Mouse (Mus musculus): ENCODE results near the gene Siglecf. TPM values are rescaled to one million over a fixed set of nuclear protein-coding genes. Genes with fewer than 3 reads are reported as not detected.

Siglecf gene
- polyA plus RNA-seq, 1 experiment from 2014 or later: 0.32 TPM

DNA sequence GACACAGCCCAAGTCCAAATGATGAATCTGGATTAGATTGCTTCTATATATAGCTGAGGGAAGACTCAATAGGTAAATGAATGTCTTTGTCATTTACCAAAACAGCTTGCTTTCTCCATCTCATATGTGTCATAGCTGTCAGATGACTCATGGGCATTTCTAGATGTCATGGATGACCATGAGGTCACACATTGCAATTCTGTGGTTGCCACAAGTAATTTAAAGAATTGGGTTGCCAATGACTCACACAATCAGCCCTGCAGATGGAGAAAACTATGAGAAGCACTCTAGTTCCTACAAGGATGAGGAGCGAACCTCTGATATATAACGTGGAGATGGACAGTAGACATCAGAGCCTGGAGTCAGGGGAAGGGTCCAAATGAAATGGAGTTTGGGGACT is 48.4 kb downstream of the Siglecf start:
- H3K27ac ChIP-seq (replicated peaks; ENCODE audit: low read depth, low read length): no peak overlapping the region
- no peak for DNase-seq (ENCODE audit: low spot score)
- no peaks in the 10 kb centered on the region for H3K4me1 ChIP-seq (ENCODE audit: control insufficient read depth, insufficient read depth, low read length)
- 87% methylated on average over 2 of the region's 2 CpGs for WGBS
- H3K9ac ChIP-seq (ENCODE audit: low read depth, low read length): no peak overlapping the region
- ATAC-seq (ENCODE audit: low read depth): no peak
- H3K4me2 ChIP-seq (ENCODE audit: low read depth, low read length): no peak overlapping the region
- no peaks in the 10 kb centered on the region for H3K9me3 ChIP-seq (ENCODE audit: control insufficient read depth, low read length)
- no peaks in the 10 kb centered on the region for H3K36me3 ChIP-seq (ENCODE audit: control insufficient read depth, insufficient read depth, low read length)
- no peak overlapping the region for H3K4me3 ChIP-seq (ENCODE audit: low read depth, low read length)
- no peaks in the 10 kb centered on the region for H3K27me3 ChIP-seq (replicated peaks; ENCODE audit: control insufficient read depth, insufficient read depth, low read length)

GRCm38 (mm10) chr7:43402718-43403117 is 51.6 kb downstream of the Siglecf start:
- 36% methylated on average over 2 of the region's 2 CpGs for WGBS
- ATAC-seq (ENCODE audit: low read depth) (no peak), DNase-seq (ENCODE audit: low spot score) (no peak)
- Histone ChIP-seq H3K4me3 (ENCODE audit: low read depth, low read length) (no peak overlapping the region), H3K9ac (ENCODE audit: low read depth, low read length) (no peak overlapping the region), H3K9me3 (ENCODE audit: control insufficient read depth, low read length) (no peaks in the 10 kb centered on the region), H3K36me3 (ENCODE audit: control insufficient read depth, insufficient read depth, low read length) (no peaks in the 10 kb centered on the region), H3K27me3 (replicated peaks; ENCODE audit: control insufficient read depth, insufficient read depth, low read length) (no peaks in the 10 kb centered on the region), H3K4me2 (ENCODE audit: low read depth, low read length) (no peak overlapping the region), H3K4me1 (ENCODE audit: control insufficient read depth, insufficient read depth, low read length) (no peaks in the 10 kb centered on the region), H3K27ac (replicated peaks; ENCODE audit: low read depth, low read length) (no peak overlapping the region)

DNA sequence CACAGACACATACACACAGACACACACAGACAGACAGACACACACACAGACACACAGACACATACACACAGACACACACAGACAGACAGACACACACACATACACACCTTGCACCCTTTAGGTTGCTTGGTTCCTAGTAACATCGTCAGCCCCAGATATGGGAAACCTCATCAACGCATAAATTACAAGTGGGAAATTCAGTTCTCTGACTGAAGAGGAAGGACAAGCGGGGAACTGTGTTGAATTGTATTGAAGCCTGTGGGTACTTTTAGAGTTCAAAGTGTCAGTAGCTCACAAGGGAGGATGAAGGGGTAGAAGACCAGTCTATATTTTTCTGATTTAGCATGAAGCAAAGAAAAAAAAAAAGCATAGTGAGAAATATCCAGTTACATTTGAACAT is 56.4 kb downstream of the Siglecf start:
- H3K36me3 ChIP-seq (ENCODE audit: control insufficient read depth, insufficient read depth, low read length): no peaks in the 10 kb centered on the region
- no peak for DNase-seq (ENCODE audit: low spot score)
- H3K9ac ChIP-seq (ENCODE audit: low read depth, low read length): no peak overlapping the region
- H3K4me1 ChIP-seq (ENCODE audit: control insufficient read depth, insufficient read depth, low read length): no peaks in the 10 kb centered on the region
- no peak overlapping the region for H3K4me3 ChIP-seq (ENCODE audit: low read depth, low read length)
- H3K4me2 ChIP-seq (ENCODE audit: low read depth, low read length): no peak overlapping the region
- H3K27me3 ChIP-seq (replicated peaks; ENCODE audit: control insufficient read depth, insufficient read depth, low read length): no peaks in the 10 kb centered on the region
- H3K27ac ChIP-seq (replicated peaks; ENCODE audit: low read depth, low read length): no peak overlapping the region
- H3K9me3 ChIP-seq (ENCODE audit: control insufficient read depth, low read length): no peaks in the 10 kb centered on the region
- WGBS: 80% methylated on average over 3 of the region's 3 CpGs
- ATAC-seq (ENCODE audit: low read depth): no peak

GRCm38 (mm10) chr7:43408131-43408553 is 57.0 kb downstream of the Siglecf start, which contains the start of gene Siglecg:
Gene Siglecg, plus strand, starts transcription at chr7:43408204.
- Histone ChIP-seq H3K4me3 (ENCODE audit: low read depth, low read length) (no peak within 1 kb of the TSS), H3K27me3 (replicated peaks; ENCODE audit: control insufficient read depth, insufficient read depth, low read length) (no peaks in the 10 kb centered on the region), H3K9me3 (ENCODE audit: control insufficient read depth, low read length) (no peaks in the 10 kb centered on the region), H3K36me3 (ENCODE audit: control insufficient read depth, insufficient read depth, low read length) (no peaks in the 10 kb centered on the region), H3K4me2 (ENCODE audit: low read depth, low read length) (no peak within 1 kb of the TSS), H3K27ac (replicated peaks; ENCODE audit: low read depth, low read length) (no peak within 1 kb of the TSS), H3K4me1 (ENCODE audit: control insufficient read depth, insufficient read depth, low read length) (no peaks in the 10 kb centered on the region), H3K9ac (ENCODE audit: low read depth, low read length) (no peak within 1 kb of the TSS)
- ATAC-seq (ENCODE audit: low read depth) (no peak), DNase-seq (ENCODE audit: low spot score) (no peak)
- 82% methylated on average over 4 of the region's 4 CpGs for WGBS

- 67% methylated on average over 3 of the region's 3 CpGs for WGBS
- H3K27ac ChIP-seq (replicated peaks; ENCODE audit: low read depth, low read length): no peak overlapping the region
Measured at GRCm38 (mm10) chr7:43409084-43409483, 57.9 kb downstream of the Siglecf start.

More at GRCm38 (mm10) chr7:43409084-43409483, 57.9 kb downstream of the Siglecf start:
- Histone ChIP-seq H3K36me3 (ENCODE audit: control insufficient read depth, insufficient read depth, low read length) (no peaks in the 10 kb centered on the region), H3K4me1 (ENCODE audit: control insufficient read depth, insufficient read depth, low read length) (no peaks in the 10 kb centered on the region), H3K4me3 (ENCODE audit: low read depth, low read length) (no peak overlapping the region), H3K9me3 (ENCODE audit: control insufficient read depth, low read length) (no peaks in the 10 kb centered on the region), H3K9ac (ENCODE audit: low read depth, low read length) (no peak overlapping the region), H3K4me2 (ENCODE audit: low read depth, low read length) (no peak overlapping the region), H3K27me3 (replicated peaks; ENCODE audit: control insufficient read depth, insufficient read depth, low read length) (no peaks in the 10 kb centered on the region)
- no peak for DNase-seq (ENCODE audit: low spot score)
- no peak for ATAC-seq (ENCODE audit: low read depth)

Other genes with a start within 250 kb of the Siglecf start
- not detected in 2 replicates for gene Zfp936, start 237.1 kb upstream of the Siglecf start, polyA plus RNA-seq (2014; fragmentation: Nextera tagmentation; extraction: Ambion mirVana)
- gene Zfp715, start 38.0 kb upstream of the Siglecf start, polyA plus RNA-seq (2014; fragmentation: Nextera tagmentation; extraction: Ambion mirVana): 14.8 and 17.4 TPM in 2 replicates
- 0.17 and 0.66 TPM in 2 replicates for gene Siglecg, start 56.9 kb downstream of the Siglecf start, polyA plus RNA-seq (2014; fragmentation: Nextera tagmentation; extraction: Ambion mirVana)
- gene Lim2, start 76.3 kb downstream of the Siglecf start, polyA plus RNA-seq (2014; fragmentation: Nextera tagmentation; extraction: Ambion mirVana): not detected in 2 replicates
- 1.3 and 1.8 TPM in 2 replicates for gene Nkg7, start 85.7 kb downstream of the Siglecf start, polyA plus RNA-seq (2014; fragmentation: Nextera tagmentation; extraction: Ambion mirVana)
- gene Cldnd2, start 89.4 kb downstream of the Siglecf start, polyA plus RNA-seq (2014; fragmentation: Nextera tagmentation; extraction: Ambion mirVana): not detected in 2 replicates
- gene Etfb, start 92.7 kb downstream of the Siglecf start, polyA plus RNA-seq (2014; fragmentation: Nextera tagmentation; extraction: Ambion mirVana): 298 and 300 TPM in 2 replicates
- 0.25 TPM in 1 of 2 replicates, not detected in the other for gene Gm45233, start 92.8 kb downstream of the Siglecf start, polyA plus RNA-seq (2014; fragmentation: Nextera tagmentation; extraction: Ambion mirVana)
- gene Vsig10l, start 111.8 kb downstream of the Siglecf start, polyA plus RNA-seq (2014; fragmentation: Nextera tagmentation; extraction: Ambion mirVana): 3.1 and 3.8 TPM in 2 replicates
- 0.56 and 0.75 TPM in 2 replicates for gene Iglon5, start 138.7 kb downstream of the Siglecf start, polyA plus RNA-seq (2014; fragmentation: Nextera tagmentation; extraction: Ambion mirVana)
- not detected in 2 replicates for gene 4931406B18Rik, start 154.6 kb downstream of the Siglecf start, polyA plus RNA-seq (2014; fragmentation: Nextera tagmentation; extraction: Ambion mirVana)
- gene Cd33, start 193.1 kb downstream of the Siglecf start, polyA plus RNA-seq (2014; fragmentation: Nextera tagmentation; extraction: Ambion mirVana): 2.5 and 2.8 TPM in 2 replicates
- 2.7 and 3.3 TPM in 2 replicates for gene Zfp658, start 210.9 kb downstream of the Siglecf start, polyA plus RNA-seq (2014; fragmentation: Nextera tagmentation; extraction: Ambion mirVana)
- 13.0 and 14.4 TPM in 2 replicates for gene Zfp719, start 228.3 kb downstream of the Siglecf start, polyA plus RNA-seq (2014; fragmentation: Nextera tagmentation; extraction: Ambion mirVana)

All from embryonic facial prominence, embryonic 14.5 days (tissue).